16 mouse cellular contexts compared by ENCODE assay signal in the genomic region with DNA sequence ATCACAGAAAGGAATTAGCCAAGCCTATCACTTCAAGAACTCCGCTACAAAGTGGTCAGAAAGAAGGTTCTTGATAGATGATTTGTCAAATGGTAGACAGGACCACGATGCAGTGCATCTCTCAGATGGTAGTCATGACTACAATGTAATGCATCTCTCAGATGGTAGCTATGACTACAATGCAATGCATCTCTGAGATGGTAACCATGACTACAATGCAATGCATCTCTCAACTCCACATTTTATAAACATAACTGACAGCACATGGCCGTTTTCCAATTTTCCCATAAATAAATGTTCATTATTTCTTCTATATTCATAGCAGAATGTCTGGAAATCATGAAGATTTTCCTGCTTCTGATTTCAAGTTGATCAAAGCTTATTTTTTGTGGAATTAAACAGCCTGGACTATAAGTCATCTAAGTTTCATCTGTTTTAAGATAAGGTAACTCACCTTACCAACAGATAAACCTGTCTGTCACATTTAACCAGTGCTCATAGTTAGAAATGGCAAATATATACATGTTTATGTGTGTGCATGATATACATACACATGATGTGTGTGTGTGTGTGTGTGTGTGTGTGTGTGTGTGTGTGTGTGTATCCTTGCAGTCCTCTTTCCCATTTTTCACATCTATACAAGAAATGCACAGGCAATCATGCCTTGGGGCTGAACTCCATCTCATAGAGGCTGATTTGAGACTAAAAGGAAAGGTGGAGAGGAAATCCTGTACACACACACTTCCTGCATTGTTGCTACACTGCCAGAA.
DNase-seq lines count a peak whose midpoint lies in the region; ATAC-seq and TF ChIP-seq lines count a peak whose summit lies in the region.
"Had no signal": no experiment of that assay in that cellular context is flagged by ENCODE, and none has a peak within 500 bp of the region (broad histone marks: within the 10 kb centered on the region; RNA-seq: fewer than 3 reads in every experiment).

No protein-coding gene starts in this region.

- H3K9me3 ChIP-seq in lung, embryonic 14.5 days (ENCODE audit: low read depth, low read length) = no peaks in the 10 kb centered on the region
- no peaks in the 10 kb centered on the region for H3K9me3 ChIP-seq in forebrain, embryonic 14.5 days (replicated peaks; ENCODE audit: control insufficient read depth, low read length)
- no peaks in the 10 kb centered on the region for H3K9me3 ChIP-seq in hindbrain, embryonic 14.5 days (ENCODE audit: control insufficient read depth, low read length)
- H3K9me3 ChIP-seq in neural tube, embryonic 12.5 days = no peaks in the 10 kb centered on the region
- H3K9me3 ChIP-seq: embryonic facial prominence, embryonic 13.5 days; limb, embryonic 15.5 days had no signal

- peak; percentile 78; the same call in 1 of the 2 replicates for ATAC-seq in lung, embryonic 14.5 days (ENCODE audit: insufficient read depth)
- peak; percentile 84; the same call in 1 of the 2 replicates for ATAC-seq in forebrain, embryonic 14.5 days
- peak; percentile 77 for ATAC-seq in hindbrain, embryonic 14.5 days (ENCODE audit: low FRiP score)
- peak; percentile 78 for ATAC-seq in neural tube, embryonic 12.5 days (ENCODE audit: low FRiP score, low read depth)
- ATAC-seq: intestine, postnatal 0 days had no signal

- no peak overlapping the region for H3K4me2 ChIP-seq in lung, embryonic 14.5 days
- H3K4me2 ChIP-seq in forebrain, embryonic 14.5 days (ENCODE audit: low read length) = no peak overlapping the region
- H3K4me2 ChIP-seq in hindbrain, embryonic 14.5 days (replicated peaks) = no peak overlapping the region
- no peak overlapping the region for H3K4me2 ChIP-seq in neural tube, embryonic 12.5 days (replicated peaks)
- H3K4me2 ChIP-seq: embryonic facial prominence, embryonic 13.5 days; limb, embryonic 15.5 days had no signal

- no peak overlapping the region for H3K9ac ChIP-seq in lung, embryonic 14.5 days
- no peak overlapping the region for H3K9ac ChIP-seq in forebrain, embryonic 14.5 days (ENCODE audit: low read length)
- H3K9ac ChIP-seq in hindbrain, embryonic 14.5 days = no peak overlapping the region
- H3K9ac ChIP-seq in neural tube, embryonic 12.5 days = no peak overlapping the region
- H3K9ac ChIP-seq: embryonic facial prominence, embryonic 13.5 days; limb, embryonic 15.5 days had no signal

- H3K4me3 ChIP-seq in lung, embryonic 14.5 days (ENCODE audit: low read depth, low read length) = no peak overlapping the region
- H3K4me3 ChIP-seq in forebrain, embryonic 14.5 days (ENCODE audit: low read depth, low read length) = no peak overlapping the region
- H3K4me3 ChIP-seq in hindbrain, embryonic 14.5 days (replicated peaks; ENCODE audit: low read length) = no peak overlapping the region
- H3K4me3 ChIP-seq in neural tube, embryonic 12.5 days = no peak overlapping the region
- H3K4me3 ChIP-seq: embryonic facial prominence, embryonic 13.5 days; limb, embryonic 15.5 days had no signal

- no peak overlapping the region for H3K27ac ChIP-seq in lung, embryonic 14.5 days (ENCODE audit: low read depth)
- no peak overlapping the region for H3K27ac ChIP-seq in forebrain, embryonic 14.5 days (ENCODE audit: low read depth, low read length)
- H3K27ac ChIP-seq in hindbrain, embryonic 14.5 days = 0 out of 2 replicates have a peak overlapping the region, but pooled peaks have one; percentile 51
- H3K27ac ChIP-seq in neural tube, embryonic 12.5 days = no peak overlapping the region
- H3K27ac ChIP-seq: embryonic facial prominence, embryonic 13.5 days; limb, embryonic 15.5 days had no signal

- no peak for TF ChIP-seq CTCF in lung, embryonic 14.5 days (IDR thresholded peaks at IDR 0.05; ENCODE audit: low read depth)

- H3K36me3 ChIP-seq in lung, embryonic 14.5 days (ENCODE audit: insufficient read depth) = no peaks in the 10 kb centered on the region
- no peaks in the 10 kb centered on the region for H3K36me3 ChIP-seq in forebrain, embryonic 14.5 days (ENCODE audit: control insufficient read depth, insufficient read depth, low read length)
- no peaks in the 10 kb centered on the region for H3K36me3 ChIP-seq in hindbrain, embryonic 14.5 days (replicated peaks; ENCODE audit: control insufficient read depth, insufficient read depth)
- no peaks in the 10 kb centered on the region for H3K36me3 ChIP-seq in neural tube, embryonic 12.5 days
- H3K36me3 ChIP-seq: embryonic facial prominence, embryonic 13.5 days; limb, embryonic 15.5 days had no signal

- DNase-seq in lung, embryonic 14.5 days = peak; percentile 57
- DNase-seq in lung, adult 18-20 months = no peak
- peak; percentile 62 for DNase-seq in forebrain, embryonic 14.5 days (ENCODE audit: low spot score)
- peak; percentile 51 for DNase-seq in hindbrain, embryonic 14.5 days (ENCODE audit: low spot score)
- DNase-seq in left cerebral cortex, adult 8-10 months (ENCODE audit: low spot score in 2 of 2) = no peak
- DNase-seq in spleen, postnatal 14 days (ENCODE audit: low spot score in 2 of 2) = no peak
- DNase-seq: adrenal gland, adult 2 months; cerebellum, adult 9-11 months; gastrocnemius, postnatal 25 days; layer of hippocampus, postnatal 36 days; lung, postnatal 14 days; thymus, postnatal 36 days had no signal

- H3K27me3 ChIP-seq in lung, embryonic 14.5 days (ENCODE audit: insufficient read depth, low read length) = no peaks in the 10 kb centered on the region
- H3K27me3 ChIP-seq in forebrain, embryonic 14.5 days (replicated peaks; ENCODE audit: control insufficient read depth, insufficient read depth, low read length) = no peaks in the 10 kb centered on the region
- no peaks in the 10 kb centered on the region for H3K27me3 ChIP-seq in hindbrain, embryonic 14.5 days (ENCODE audit: control insufficient read depth, insufficient read depth, low read length)
- no peaks in the 10 kb centered on the region for H3K27me3 ChIP-seq in neural tube, embryonic 12.5 days (replicated peaks)
- H3K27me3 ChIP-seq: embryonic facial prominence, embryonic 13.5 days; limb, embryonic 15.5 days had no signal

- 34% methylated on average over 3 of the region's 3 CpGs for WGBS in lung, embryonic 14.5 days
- 74% methylated on average over 3 of the region's 3 CpGs for WGBS in forebrain, embryonic 14.5 days
- 38% methylated on average over 3 of the region's 3 CpGs for WGBS in hindbrain, embryonic 14.5 days
- 67% methylated on average over 3 of the region's 3 CpGs for WGBS in neural tube, embryonic 12.5 days

- H3K4me1 ChIP-seq in lung, embryonic 14.5 days (ENCODE audit: insufficient read depth) = no peaks in the 10 kb centered on the region
- no peaks in the 10 kb centered on the region for H3K4me1 ChIP-seq in forebrain, embryonic 14.5 days (ENCODE audit: control insufficient read depth, insufficient read depth, low read length)
- peaks cover 3% of the 10 kb centered on the region; the same call in 1 of the 2 replicates for H3K4me1 ChIP-seq in hindbrain, embryonic 14.5 days (replicated peaks; ENCODE audit: control insufficient read depth, insufficient read depth, low read length)
- no peaks in the 10 kb centered on the region for H3K4me1 ChIP-seq in neural tube, embryonic 12.5 days
- H3K4me1 ChIP-seq: embryonic facial prominence, embryonic 13.5 days; limb, embryonic 15.5 days had no signal

Comparison
In these comparisons a context has a peak if more than half of its experiments do, and no peak if none do; other contexts are left out.
1. DNase-seq: peak in lung, embryonic 14.5 days (single experiment), forebrain, embryonic 14.5 days (single experiment) and hindbrain, embryonic 14.5 days (single experiment); none in lung, adult 18-20 months (0 of 2), left cerebral cortex, adult 8-10 months (0 of 2) and spleen, postnatal 14 days (0 of 2).
2. Peak in every context shown above with its lines, with median percentiles within 50 percentile points of each other: ATAC-seq.